ENCODE assay signal across 12 mouse cellular contexts in genomic region chr2:154972981-154973380, GRCm38 (mm10). TPM values are rescaled to one million over a fixed set of nuclear protein-coding genes. Genes with fewer than 3 reads are reported as not detected.
"Had no signal": no experiment of that assay in that cellular context is flagged by ENCODE, and none has a peak within 500 bp of the region (broad histone marks: within the 10 kb centered on the region; RNA-seq: fewer than 3 reads in every experiment).

No protein-coding gene starts in this region.

- H3K9ac ChIP-seq: liver, embryonic 13.5 days; liver, postnatal 0 days; midbrain, embryonic 13.5 days; stomach, embryonic 15.5 days had no signal

- H3K27me3 ChIP-seq: midbrain, embryonic 13.5 days; stomach, embryonic 15.5 days had no signal

- H3K4me1 ChIP-seq: liver, embryonic 13.5 days had no signal

- H3K36me3 ChIP-seq: liver, embryonic 13.5 days; midbrain, embryonic 13.5 days; stomach, embryonic 15.5 days had no signal

- ATAC-seq: liver, postnatal 0 days; midbrain, embryonic 13.5 days had no signal

- H3K27ac ChIP-seq: liver, embryonic 13.5 days; midbrain, embryonic 13.5 days had no signal

- H3K9me3 ChIP-seq: liver, embryonic 13.5 days; midbrain, embryonic 13.5 days; stomach, embryonic 15.5 days had no signal

- DNase-seq: kidney, postnatal 10 days; liver; liver, embryonic 13.5 days; liver, postnatal 0 days; lung, postnatal 36 days; right cerebral cortex, postnatal 14 days; thymus, adult 2 months; thymus, postnatal 25 days had no signal

- H3K4me2 ChIP-seq: liver, embryonic 13.5 days; midbrain, embryonic 13.5 days; stomach, embryonic 15.5 days had no signal

- H3K4me3 ChIP-seq: liver, embryonic 13.5 days; midbrain, embryonic 13.5 days; stomach, embryonic 15.5 days had no signal

RNA-seq across cellular contexts. Expression of gene Gm14226, which starts 45.1 kb away (rescaled TPM):
- total RNA-seq: megakaryocyte progenitor cell, adult 5-6 weeks; midbrain, postnatal 0 days had no signal
